Mouse (Mus musculus) neural tube, embryonic 11.5 days (tissue): ENCODE results near the gene Wdr48. TPM values are rescaled to one million over a fixed set of nuclear protein-coding genes. Genes with fewer than 3 reads are reported as not detected.
A peak's percentile ranks its signal among the peaks of the same experiment; 100 is the strongest.

ENCODE experiments used
- ATAC-seq: fragments of 200-750 bp; cut with Nextera tagmentation; 2 replicates; pipeline ENCODE4 v1.8.0; 2017; ENCODE audit warnings: moderate number of reproducible peaks, mild to moderate bottlenecking, moderate TSS enrichment, moderate library complexity; ENCODE audit not compliant: insufficient read depth, low FRiP score, low TSS enrichment
- DNase-seq: peaks from one replicate; pipeline ENCODE4 v3.0.0-alpha.2; 2015; ENCODE audit warnings: low spot score
- H3K27ac ChIP-seq: fragments of 300-500 bp; sonication (generic); 2 replicates; pipeline ENCODE4 v1.5.1; 2014; ENCODE audit warnings: low read depth, mild to moderate bottlenecking, low read length
- H3K27me3 ChIP-seq: fragments of 300-500 bp; sonication (generic); 2 replicates; pipeline ENCODE4 v1.6.1; 2014; ENCODE audit warnings: mild to moderate bottlenecking, low read length, mixed read lengths; ENCODE audit not compliant: control insufficient read depth, insufficient read depth
- H3K36me3 ChIP-seq: fragments of 300-500 bp; sonication (generic); 2 replicates; pipeline ENCODE4 v1.6.1; 2014; ENCODE audit warnings: mild to moderate bottlenecking, low read length, moderate library complexity, mixed read lengths; ENCODE audit not compliant: control insufficient read depth, insufficient read depth
- H3K4me1 ChIP-seq: fragments of 300-500 bp; sonication (generic); 2 replicates; pipeline ENCODE4 v1.6.1; 2014; ENCODE audit warnings: low read length, mixed read lengths; ENCODE audit not compliant: control insufficient read depth, insufficient read depth
- H3K4me2 ChIP-seq: fragments of 300-500 bp; sonication (generic); 2 replicates; pipeline ENCODE4 v1.6.1; 2014; ENCODE audit warnings: low read depth, mild to moderate bottlenecking, moderate library complexity
- H3K4me3 ChIP-seq: fragments of 300-500 bp; sonication (generic); 2 replicates; pipeline ENCODE4 v1.5.1; 2014; ENCODE audit warnings: low read depth, low read length
- H3K9ac ChIP-seq: fragments of 300-500 bp; sonication (generic); 2 replicates; pipeline ENCODE4 v1.6.1; 2014; ENCODE audit warnings: mild to moderate bottlenecking, low read length
- H3K9me3 ChIP-seq: fragments of 300-500 bp; sonication (generic); 2 replicates; pipeline ENCODE4 v1.6.1; 2016; ENCODE audit warnings: low read length; ENCODE audit not compliant: control insufficient read depth
- WGBS: fragments of 180-500 bp; shearing (Covaris S2); extraction: QIAGEN DNeasy Blood & Tissue Kit; methylation state at CpG from one replicate; pipeline ENCODE4 v1.1.7; 2014; 5-methylcytosine and 5-hydroxymethylcytosine counted together
- polyA plus RNA-seq: library from polyadenylated mRNA; unstranded; fragments of >200 nt; fragmentation: Nextera tagmentation; extraction: Ambion mirVana; gene quantifications from 2 replicates; pipeline ENCODE4 v1.2.1, GENCODE M21; 2014

The Wdr48 gene
- polyA plus RNA-seq, 1 experiment from 2014 or later, result 67.2 TPM

- Histone ChIP-seq H3K9ac (no peak overlapping the region), H3K27ac (no peak overlapping the region)
Measured at GRCm38 (mm10) chr9:119888843-119889246, 5.8 kb upstream of the Wdr48 start.

GRCm38 (mm10) chr9:119889446-119889845 is 5.2 kb upstream of the Wdr48 start:
- Histone ChIP-seq H3K9me3 (no peaks in the 10 kb centered on the region), H3K4me2 (no peak overlapping the region), H3K27ac (no peak overlapping the region), H3K9ac (no peak overlapping the region), H3K4me3 (no peak overlapping the region), H3K4me1 (no peaks in the 10 kb centered on the region), H3K27me3 (no peaks in the 10 kb centered on the region), H3K36me3 (no peaks in the 10 kb centered on the region)
- 84% methylated on average over 9 of the region's 9 CpGs for whole genome bisulfite sequencing
- DNase-seq (no peak), ATAC-seq (no peak)

More at GRCm38 (mm10) chr9:119888843-119889246, 5.8 kb upstream of the Wdr48 start:
- WGBS, result 52% methylated on average over 2 of the region's 2 CpGs
- ATAC-seq, result peak; percentile 63; the same call in 1 of the 2 replicates
- peak; percentile 45 for DNase-seq
- Histone ChIP-seq H3K27me3 (no peaks in the 10 kb centered on the region), H3K36me3 (no peaks in the 10 kb centered on the region), H3K4me2 (no peak overlapping the region), H3K4me1 (no peaks in the 10 kb centered on the region), H3K9me3 (no peaks in the 10 kb centered on the region), H3K4me3 (no peak overlapping the region)

- no peak overlapping the region for H3K4me3 ChIP-seq
- peak; percentile 21 for DNase-seq
Measured at GRCm38 (mm10) chr9:119890692-119891091, 4.0 kb upstream of the Wdr48 start.

DNA sequence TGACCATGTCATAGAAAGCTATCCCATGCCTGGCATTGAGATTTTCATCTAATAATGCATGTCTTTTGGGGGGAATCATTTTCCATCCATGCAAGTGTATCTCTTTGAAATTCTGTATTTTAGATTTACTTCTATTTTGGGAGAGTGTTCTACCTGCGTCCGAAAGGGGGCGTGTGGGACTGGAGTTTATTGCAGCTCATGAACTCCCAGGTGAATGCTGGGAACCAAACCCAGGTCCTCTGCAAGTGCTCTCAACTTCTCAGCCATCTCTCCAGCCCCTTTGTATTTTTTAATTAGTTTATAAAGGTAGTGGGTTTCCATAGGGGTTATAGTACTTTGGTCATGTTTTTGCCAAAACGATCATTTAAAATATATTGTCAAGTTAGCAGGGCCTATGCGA is 797 bp upstream of the Wdr48 start:
- no peak for DNase-seq
- WGBS, result 83% methylated on average over 5 of the region's 5 CpGs
- no peak overlapping the region for H3K9ac ChIP-seq
- ATAC-seq, result no peak
- no peak overlapping the region for H3K4me3 ChIP-seq
- no peak overlapping the region; the same call in 1 of the 2 replicates for H3K4me2 ChIP-seq
- H3K4me1 ChIP-seq, result peaks cover 7% of the 10 kb centered on the region
- H3K9me3 ChIP-seq, result no peaks in the 10 kb centered on the region
- H3K36me3 ChIP-seq, result no peaks in the 10 kb centered on the region
- H3K27ac ChIP-seq, result no peak overlapping the region
- H3K27me3 ChIP-seq, result no peaks in the 10 kb centered on the region

More at GRCm38 (mm10) chr9:119890692-119891091, 4.0 kb upstream of the Wdr48 start:
- no peak overlapping the region for H3K9ac ChIP-seq
- H3K27ac ChIP-seq, result no peak overlapping the region
- 53% methylated on average over 2 of the region's 2 CpGs for WGBS
- H3K4me1 ChIP-seq, result peaks cover 4% of the 10 kb centered on the region
- H3K36me3 ChIP-seq, result no peaks in the 10 kb centered on the region
- no peaks in the 10 kb centered on the region for H3K27me3 ChIP-seq
- no peaks in the 10 kb centered on the region for H3K9me3 ChIP-seq
- no peak overlapping the region for H3K4me2 ChIP-seq
- no peak for ATAC-seq

GRCm38 (mm10) chr9:119895040-119895721 is 503 bp downstream of the Wdr48 start:
- Histone ChIP-seq H3K4me3 (peak overlapping the region; percentile 94), H3K9me3 (no peaks in the 10 kb centered on the region), H3K36me3 (no peaks in the 10 kb centered on the region), H3K27ac (no peak overlapping the region), H3K4me2 (peak overlapping the region; percentile 66), H3K9ac (peak overlapping the region; percentile 81), H3K4me1 (peaks cover 7% of the 10 kb centered on the region), H3K27me3 (no peaks in the 10 kb centered on the region)
- DNase-seq (peak; percentile 29), ATAC-seq (peak; percentile 80)
- WGBS, result 1% methylated on average over 58 of the region's 71 CpGs

DNA sequence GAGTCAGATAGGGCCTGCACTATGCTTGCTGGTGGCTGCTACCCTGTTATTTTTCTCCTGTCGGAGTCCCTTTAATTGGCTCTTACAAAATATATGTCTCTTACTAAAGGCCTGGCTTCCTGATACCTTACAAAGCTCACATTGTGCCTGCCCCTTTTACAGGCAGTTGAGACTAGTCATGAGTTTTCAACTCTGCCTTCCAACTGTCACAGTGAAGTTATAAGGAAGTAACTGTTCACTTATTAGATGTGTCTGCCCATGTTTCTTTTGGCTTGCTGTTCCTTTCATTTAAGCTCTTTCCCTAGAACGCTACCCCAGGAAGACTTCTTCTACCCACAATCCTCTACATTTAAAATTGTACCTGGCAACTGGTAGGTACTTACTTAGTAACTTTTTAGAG is 4.8 kb downstream of the Wdr48 start:
- no peak overlapping the region for H3K27ac ChIP-seq
- DNase-seq, result no peak
- no peak overlapping the region for H3K4me2 ChIP-seq
- no peaks in the 10 kb centered on the region for H3K9me3 ChIP-seq
- no peaks in the 10 kb centered on the region; the same call in 1 of the 2 replicates for H3K36me3 ChIP-seq
- H3K4me1 ChIP-seq, result peaks cover 7% of the 10 kb centered on the region
- ATAC-seq, result no peak
- no peak overlapping the region for H3K4me3 ChIP-seq
- WGBS, result 87% methylated on average over 2 of the region's 2 CpGs
- no peaks in the 10 kb centered on the region for H3K27me3 ChIP-seq
- H3K9ac ChIP-seq, result no peak overlapping the region

DNA sequence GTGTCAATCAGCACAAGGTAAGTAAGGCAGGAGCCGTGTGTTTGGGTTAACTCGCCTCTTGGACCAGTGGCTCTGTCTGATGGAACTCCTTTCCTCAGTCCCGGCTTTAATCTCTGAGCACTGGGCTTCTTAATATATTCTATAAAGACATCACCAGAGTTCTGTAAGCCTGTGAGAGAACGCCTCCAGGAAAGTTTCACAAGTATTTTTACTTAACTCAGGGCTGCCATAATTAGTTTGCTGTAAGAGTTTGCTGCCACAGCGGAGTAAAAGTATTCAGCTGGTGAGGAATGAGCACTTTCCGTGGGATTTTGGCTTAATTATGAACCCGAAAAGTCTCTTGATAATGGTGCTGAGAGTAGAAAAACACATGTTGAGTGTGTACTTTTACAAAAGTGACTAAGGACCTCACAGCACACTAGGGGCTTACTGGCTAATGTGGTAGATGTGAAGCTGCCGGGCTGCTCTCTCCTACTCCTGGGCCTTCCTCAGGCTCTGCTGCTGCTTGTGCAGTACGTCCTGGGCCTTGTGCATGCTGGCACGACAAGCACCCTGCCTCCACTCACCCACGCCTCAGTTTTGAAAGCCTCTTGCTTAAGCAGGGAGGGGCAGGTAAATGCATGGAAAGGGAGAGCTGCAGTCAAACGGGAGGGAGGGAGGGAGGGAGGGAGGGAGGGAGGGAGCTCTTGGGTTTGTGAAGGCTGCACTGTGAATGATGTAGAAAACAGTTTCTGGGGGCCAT is 7.9 kb downstream of the Wdr48 start:
- 85% methylated on average over 12 of the region's 12 CpGs for WGBS
- no peak overlapping the region for H3K27ac ChIP-seq
- H3K9ac ChIP-seq, result no peak overlapping the region
- H3K4me1 ChIP-seq, result no peaks in the 10 kb centered on the region
- no peak overlapping the region for H3K4me3 ChIP-seq
- DNase-seq, result no peak
- ATAC-seq, result no peak
- H3K36me3 ChIP-seq, result no peaks in the 10 kb centered on the region; the same call in 1 of the 2 replicates
- H3K27me3 ChIP-seq, result no peaks in the 10 kb centered on the region
- H3K9me3 ChIP-seq, result no peaks in the 10 kb centered on the region
- no peak overlapping the region for H3K4me2 ChIP-seq

GRCm38 (mm10) chr9:119908708-119909107 is 14.0 kb downstream of the Wdr48 start:
- H3K4me2 ChIP-seq, result no peak overlapping the region
- no peaks in the 10 kb centered on the region for H3K9me3 ChIP-seq
- no peaks in the 10 kb centered on the region for H3K4me1 ChIP-seq
- DNase-seq (no peak), ATAC-seq (no peak)
- H3K27ac ChIP-seq, result no peak overlapping the region
- H3K36me3 ChIP-seq, result peaks cover 4% of the 10 kb centered on the region
- H3K27me3 ChIP-seq, result no peaks in the 10 kb centered on the region
- 90% methylated on average over 3 of the region's 3 CpGs for WGBS
- H3K4me3 ChIP-seq, result no peak overlapping the region
- H3K9ac ChIP-seq, result no peak overlapping the region

GRCm38 (mm10) chr9:119909931-119910330 is 15.3 kb downstream of the Wdr48 start:
- no peak for ATAC-seq
- Histone ChIP-seq H3K9ac (no peak overlapping the region), H3K4me1 (no peaks in the 10 kb centered on the region), H3K27ac (no peak overlapping the region), H3K4me3 (no peak overlapping the region), H3K4me2 (no peak overlapping the region), H3K36me3 (peaks cover 4% of the 10 kb centered on the region), H3K9me3 (no peaks in the 10 kb centered on the region), H3K27me3 (no peaks in the 10 kb centered on the region)
- no peak for DNase-seq
- WGBS, result 93% methylated on average over 3 of the region's 3 CpGs
